Mouse (Mus musculus) stomach, embryonic 15.5 days (tissue): ENCODE data around the gene Arhgap22. TPM values are rescaled to one million over a fixed set of nuclear protein-coding genes. Genes with fewer than 3 reads are reported as not detected.

ENCODE experiments used
- ATAC-seq: fragments of 200-750 bp; cut with Nextera tagmentation; 2 replicates; pipeline ENCODE4 v1.8.0; 2017; ENCODE audit warnings: low read depth, moderate number of reproducible peaks, moderate TSS enrichment; ENCODE audit not compliant: insufficient read depth, low FRiP score
- H3K27ac ChIP-seq: fragments of 300-500 bp; sonication (generic); 2 replicates; pipeline ENCODE4 v1.5.1; 2015; ENCODE audit warnings: mild to moderate bottlenecking, inconsistent platforms
- H3K27me3 ChIP-seq: fragments of 300-500 bp; sonication (generic); replicated peaks from 2 replicates; pipeline ENCODE4 v1.6.1; 2015; ENCODE audit warnings: inconsistent platforms
- H3K36me3 ChIP-seq: fragments of 300-500 bp; sonication (generic); 2 replicates; pipeline ENCODE4 v1.6.1; 2015; ENCODE audit warnings: inconsistent platforms
- H3K4me1 ChIP-seq: fragments of 300-500 bp; sonication (generic); 2 replicates; pipeline ENCODE4 v1.6.1; 2015; ENCODE audit warnings: inconsistent platforms
- H3K4me2 ChIP-seq: fragments of 300-500 bp; sonication (generic); 2 replicates; pipeline ENCODE4 v1.6.1; 2015; ENCODE audit warnings: mild to moderate bottlenecking, inconsistent platforms
- H3K4me3 ChIP-seq: fragments of 300-500 bp; sonication (generic); replicated peaks from 2 replicates; pipeline ENCODE4 v1.5.1; 2015; ENCODE audit warnings: inconsistent platforms
- H3K9ac ChIP-seq: fragments of 300-500 bp; sonication (generic); 2 replicates; pipeline ENCODE4 v1.6.1; 2015; ENCODE audit warnings: inconsistent platforms
- H3K9me3 ChIP-seq: fragments of 300-500 bp; sonication (generic); 2 replicates; pipeline ENCODE4 v1.6.1; 2016; ENCODE audit warnings: inconsistent platforms
- WGBS: fragments of 180-500 bp; shearing (Covaris S2); methylation state at CpG from one replicate; pipeline ENCODE4 v1.1.7; 2015; 5-methylcytosine and 5-hydroxymethylcytosine counted together
- polyA plus RNA-seq: library from polyadenylated mRNA; unstranded; fragments of >200 nt; fragmentation: Nextera tagmentation; extraction: Ambion mirVana; gene quantifications from 2 replicates; pipeline ENCODE4 v1.2.1, GENCODE M21; 2015

The Arhgap22 gene
- polyA plus RNA-seq, 1 experiment from 2014 or later = 6.3 TPM

- WGBS = 80% methylated on average over 5 of the region's 5 CpGs
- Histone ChIP-seq H3K4me3 (no peak overlapping the region), H3K27ac (no peak overlapping the region), H3K36me3 (no peaks in the 10 kb centered on the region), H3K27me3 (no peaks in the 10 kb centered on the region), H3K9ac (no peak overlapping the region), H3K4me2 (no peak overlapping the region), H3K4me1 (peaks cover 8% of the 10 kb centered on the region; the same call in 1 of the 2 replicates), H3K9me3 (no peaks in the 10 kb centered on the region)
- ATAC-seq = no peak
Observed at GRCm38 (mm10) chr14:33248741-33249140, 34.9 kb downstream of the Arhgap22 start.

GRCm38 (mm10) chr14:33250215-33250939, 36.6 kb downstream of the Arhgap22 start:
- Histone ChIP-seq H3K27me3 (no peaks in the 10 kb centered on the region), H3K9ac (no peak overlapping the region), H3K4me3 (peak overlapping the region; percentile 33), H3K4me2 (peak overlapping the region; percentile 75), H3K27ac (no peak overlapping the region), H3K9me3 (no peaks in the 10 kb centered on the region), H3K4me1 (peaks cover 8% of the 10 kb centered on the region; the same call in 1 of the 2 replicates), H3K36me3 (no peaks in the 10 kb centered on the region)
- peak; percentile 65; the same call in 1 of the 2 replicates for ATAC-seq
- 2% methylated on average over 30 of the region's 30 CpGs for WGBS

- WGBS = 10% methylated on average over 13 of the region's 13 CpGs
- peak overlapping the region; percentile 75 for H3K4me2 ChIP-seq
- no peak overlapping the region for H3K27ac ChIP-seq
- no peaks in the 10 kb centered on the region for H3K27me3 ChIP-seq
- peak overlapping the region; percentile 33 for H3K4me3 ChIP-seq
- H3K4me1 ChIP-seq = peaks cover 8% of the 10 kb centered on the region; the same call in 1 of the 2 replicates
- H3K9me3 ChIP-seq = no peaks in the 10 kb centered on the region
- H3K9ac ChIP-seq = no peak overlapping the region
- ATAC-seq = no peak
- H3K36me3 ChIP-seq = no peaks in the 10 kb centered on the region
Observed at GRCm38 (mm10) chr14:33250956-33251745, 37.3 kb downstream of the Arhgap22 start.

- no peaks in the 10 kb centered on the region for H3K36me3 ChIP-seq
- H3K4me2 ChIP-seq = no peak overlapping the region
- no peaks in the 10 kb centered on the region for H3K27me3 ChIP-seq
- H3K4me3 ChIP-seq = no peak overlapping the region
- H3K4me1 ChIP-seq = no peaks in the 10 kb centered on the region
- no peak for ATAC-seq
- no peaks in the 10 kb centered on the region for H3K9me3 ChIP-seq
- WGBS = 45% methylated on average over 5 of the region's 5 CpGs
- H3K9ac ChIP-seq = no peak overlapping the region
- no peak overlapping the region for H3K27ac ChIP-seq
Observed at GRCm38 (mm10) chr14:33258256-33258655, 44.4 kb downstream of the Arhgap22 start.

GRCm38 (mm10) chr14:33260131-33260530, 46.3 kb downstream of the Arhgap22 start:
- ATAC-seq = no peak
- Histone ChIP-seq H3K9me3 (no peaks in the 10 kb centered on the region), H3K27me3 (no peaks in the 10 kb centered on the region), H3K9ac (no peak overlapping the region), H3K27ac (no peak overlapping the region), H3K36me3 (no peaks in the 10 kb centered on the region), H3K4me1 (no peaks in the 10 kb centered on the region), H3K4me3 (no peak overlapping the region), H3K4me2 (no peak overlapping the region)
- 88% methylated on average over 6 of the region's 6 CpGs for WGBS

DNA sequence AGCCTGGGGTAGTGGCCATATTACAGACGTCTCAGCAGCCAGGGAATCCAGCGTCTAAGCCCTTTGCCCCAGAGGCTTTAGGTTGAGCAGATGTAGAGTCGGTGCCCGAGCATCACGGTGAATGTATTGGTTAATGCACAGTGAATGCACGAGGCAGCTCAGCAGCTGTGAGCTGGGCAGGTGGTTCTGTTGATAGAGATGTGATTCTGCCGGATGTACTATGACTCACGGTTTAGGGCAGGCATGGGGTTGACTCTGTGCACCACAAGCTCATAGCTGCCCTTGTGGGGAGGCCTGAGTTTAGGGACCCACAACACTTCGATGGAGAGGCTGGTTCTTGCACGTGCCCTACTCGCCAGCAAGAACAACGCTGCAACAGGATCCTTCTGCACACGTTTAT, 51.0 kb downstream of the Arhgap22 start:
- ATAC-seq = no peak
- H3K36me3 ChIP-seq = no peaks in the 10 kb centered on the region
- no peaks in the 10 kb centered on the region for H3K27me3 ChIP-seq
- no peak overlapping the region for H3K27ac ChIP-seq
- H3K4me2 ChIP-seq = no peak overlapping the region
- H3K4me3 ChIP-seq = no peak overlapping the region
- H3K9ac ChIP-seq = no peak overlapping the region
- 86% methylated on average over 13 of the region's 13 CpGs for WGBS
- H3K4me1 ChIP-seq = no peaks in the 10 kb centered on the region
- H3K9me3 ChIP-seq = no peaks in the 10 kb centered on the region

GRCm38 (mm10) chr14:33276240-33276639, 62.4 kb downstream of the Arhgap22 start:
- Histone ChIP-seq H3K27ac (no peak overlapping the region), H3K4me3 (no peak overlapping the region), H3K27me3 (no peaks in the 10 kb centered on the region), H3K4me1 (no peaks in the 10 kb centered on the region), H3K9ac (no peak overlapping the region), H3K4me2 (no peak overlapping the region), H3K36me3 (no peaks in the 10 kb centered on the region), H3K9me3 (no peaks in the 10 kb centered on the region)
- 54% methylated on average over 2 of the region's 2 CpGs for WGBS
- ATAC-seq = no peak

DNA sequence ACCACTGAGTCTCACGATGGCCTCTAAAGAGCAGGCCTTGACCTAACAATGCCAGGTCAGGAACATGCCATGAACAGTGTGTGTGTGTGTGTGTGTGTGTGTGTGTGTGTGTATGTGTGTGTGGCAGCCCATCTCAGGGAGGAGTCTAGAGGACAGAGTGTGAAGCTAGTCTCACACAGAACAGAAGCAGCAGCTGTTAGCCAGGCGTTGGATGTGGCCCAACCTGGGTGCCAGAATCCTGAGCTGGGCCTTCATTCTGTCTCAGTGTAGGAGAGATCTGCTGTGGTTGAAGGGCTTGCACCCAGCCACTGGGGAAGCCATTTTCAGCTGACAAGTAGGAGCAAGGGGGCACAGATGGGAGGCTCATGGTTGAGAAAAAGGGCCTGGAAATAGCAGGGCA, 64.5 kb downstream of the Arhgap22 start:
- no peak for ATAC-seq
- H3K4me1 ChIP-seq = no peaks in the 10 kb centered on the region
- no peaks in the 10 kb centered on the region for H3K9me3 ChIP-seq

DNA sequence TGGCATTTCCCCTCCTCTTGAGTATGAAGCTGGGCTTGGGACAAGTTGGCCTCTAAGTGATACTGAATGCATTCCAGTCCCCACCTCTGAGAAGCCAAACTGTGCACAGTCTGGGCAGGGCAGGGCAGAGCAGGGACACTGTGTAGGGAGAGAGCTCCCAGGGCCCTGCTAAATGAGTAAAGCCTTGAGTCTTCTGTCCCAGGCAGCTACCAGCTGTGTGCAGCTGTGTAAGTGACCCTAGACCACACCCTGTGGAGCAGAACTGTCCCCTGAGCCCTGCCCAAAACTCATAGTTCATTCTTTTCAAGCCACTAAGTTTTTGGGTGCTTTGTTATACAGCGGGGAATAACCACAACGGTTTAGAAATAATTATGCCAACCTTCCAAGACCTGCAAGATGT, 67.1 kb downstream of the Arhgap22 start:
- WGBS = 79% methylated on average over 2 of the region's 2 CpGs
- Histone ChIP-seq H3K36me3 (no peaks in the 10 kb centered on the region), H3K4me2 (no peak overlapping the region), H3K4me1 (no peaks in the 10 kb centered on the region), H3K27me3 (no peaks in the 10 kb centered on the region), H3K4me3 (no peak overlapping the region), H3K9ac (no peak overlapping the region), H3K27ac (no peak overlapping the region), H3K9me3 (no peaks in the 10 kb centered on the region)
- ATAC-seq = no peak

More for the DNA sequence above, 64.5 kb downstream of the Arhgap22 start:
- Histone ChIP-seq H3K9ac (no peak overlapping the region), H3K4me3 (no peak overlapping the region), H3K27ac (no peak overlapping the region), H3K36me3 (no peaks in the 10 kb centered on the region), H3K4me2 (no peak overlapping the region), H3K27me3 (no peaks in the 10 kb centered on the region)
- 80% methylated on average over 2 of the region's 2 CpGs for WGBS

- H3K4me1 ChIP-seq = no peaks in the 10 kb centered on the region
- WGBS = 88% methylated on average over 4 of the region's 4 CpGs
- no peak overlapping the region for H3K27ac ChIP-seq
- no peak overlapping the region for H3K4me3 ChIP-seq
- ATAC-seq = no peak
- H3K27me3 ChIP-seq = no peaks in the 10 kb centered on the region
- no peak overlapping the region for H3K4me2 ChIP-seq
- H3K36me3 ChIP-seq = no peaks in the 10 kb centered on the region
- no peaks in the 10 kb centered on the region for H3K9me3 ChIP-seq
- H3K9ac ChIP-seq = no peak overlapping the region
Observed at GRCm38 (mm10) chr14:33282447-33282846, 68.6 kb downstream of the Arhgap22 start.

DNA sequence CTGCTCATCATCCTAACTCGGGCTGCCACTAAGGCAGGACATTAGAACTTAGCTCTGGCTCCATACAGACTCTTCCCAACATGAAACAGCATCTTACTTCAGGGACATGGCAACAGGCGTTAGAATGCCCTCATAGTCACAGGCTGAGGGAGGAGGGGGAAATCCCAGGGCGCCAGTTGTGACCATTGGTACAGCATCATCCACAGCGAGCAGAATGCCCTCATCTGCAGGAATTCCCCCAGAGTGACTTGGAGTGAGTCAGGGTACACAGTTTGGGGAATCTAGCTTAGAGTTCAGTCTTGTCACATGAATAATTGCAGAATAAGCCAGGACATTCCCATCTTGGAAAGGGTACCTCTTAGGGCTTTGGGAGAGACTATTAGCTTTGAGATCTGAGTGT, 74.1 kb downstream of the Arhgap22 start:
- Histone ChIP-seq H3K4me1 (no peaks in the 10 kb centered on the region), H3K4me3 (no peak overlapping the region), H3K9ac (no peak overlapping the region), H3K36me3 (no peaks in the 10 kb centered on the region), H3K4me2 (no peak overlapping the region), H3K9me3 (no peaks in the 10 kb centered on the region), H3K27me3 (no peaks in the 10 kb centered on the region), H3K27ac (no peak overlapping the region)
- ATAC-seq = no peak
- 75% methylated on average over 4 of the region's 4 CpGs for WGBS

DNA sequence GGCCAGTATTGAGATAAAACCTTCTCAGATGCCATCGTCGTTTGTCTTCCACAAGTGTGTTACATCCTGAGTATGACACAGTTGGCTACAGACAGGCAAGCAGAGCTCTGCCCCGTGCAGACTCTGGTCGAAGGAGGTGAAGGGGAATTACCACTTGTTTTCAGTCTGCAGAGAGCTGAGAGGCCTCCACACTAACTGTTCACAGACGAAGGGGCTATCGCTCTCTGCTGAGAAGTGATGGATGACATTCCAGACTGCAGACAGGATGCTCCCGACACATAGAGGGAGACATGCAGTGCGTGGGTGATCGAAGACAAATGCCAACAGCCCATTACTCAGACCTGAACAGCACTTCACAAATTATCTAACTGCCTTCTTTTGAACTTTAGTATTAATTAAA, 76.2 kb downstream of the Arhgap22 start:
- Histone ChIP-seq H3K36me3 (no peaks in the 10 kb centered on the region), H3K4me3 (no peak overlapping the region), H3K9ac (no peak overlapping the region), H3K9me3 (no peaks in the 10 kb centered on the region), H3K27ac (no peak overlapping the region), H3K4me1 (no peaks in the 10 kb centered on the region), H3K4me2 (no peak overlapping the region), H3K27me3 (no peaks in the 10 kb centered on the region)
- no peak for ATAC-seq
- 24% methylated on average over 9 of the region's 9 CpGs for WGBS
